Mouse (Mus musculus): ENCODE results near the gene Sorcs3. TPM values are rescaled to one million over a fixed set of nuclear protein-coding genes. Genes with fewer than 3 reads are reported as not detected.

The Sorcs3 gene
- polyA plus RNA-seq, 1 experiment: 0.01 TPM

GRCm38 (mm10) chr19:48215379-48215778, 9.6 kb downstream of the Sorcs3 start:
- no peak for TF ChIP-seq MYOG (IDR thresholded peaks at IDR 0.05; ENCODE audit: control insufficient read depth, extremely low read depth, insufficient read length)

GRCm38 (mm10) chr19:48237786-48238372, 32.1 kb downstream of the Sorcs3 start:
- TF ChIP-seq CTCF (IDR thresholded peaks at IDR 0.05; ENCODE audit: control insufficient read depth, insufficient read depth, insufficient read length): no peak
- TF ChIP-seq MAX (IDR thresholded peaks at IDR 0.05): no peak
- no peak for TF ChIP-seq USF1 (IDR thresholded peaks at IDR 0.05; ENCODE audit: low read depth)
- no peak for TF ChIP-seq MYOD1 (IDR thresholded peaks at IDR 0.05; ENCODE audit: control insufficient read depth, insufficient read length, low read depth)
- TF ChIP-seq FOSL1 (IDR thresholded peaks at IDR 0.05; ENCODE audit: insufficient read depth, low read length, poor library complexity, severe bottlenecking): no peak
- TF ChIP-seq MYOG (IDR thresholded peaks at IDR 0.05; ENCODE audit: control insufficient read depth, extremely low read depth, insufficient read length): no peak
- no peak for TF ChIP-seq CEBPB (IDR thresholded peaks at IDR 0.05; ENCODE audit: low read depth)
- H3K36me3 ChIP-seq (ENCODE audit: control insufficient read depth, insufficient read depth): no peaks in the 10 kb centered on the region

More at GRCm38 (mm10) chr19:48215379-48215778, 9.6 kb downstream of the Sorcs3 start:
- no peaks in the 10 kb centered on the region for H3K79me3 ChIP-seq (ENCODE audit: low read depth)
- H3K36me3 ChIP-seq (ENCODE audit: control insufficient read depth, insufficient read depth): no peaks in the 10 kb centered on the region
- H3K27me3 ChIP-seq (ENCODE audit: control insufficient read depth, insufficient read depth, insufficient read length): no peaks in the 10 kb centered on the region
- no peak overlapping the region for H3K4me3 ChIP-seq (ENCODE audit: insufficient read depth, poor library complexity, severe bottlenecking)
- no peak overlapping the region for H3ac ChIP-seq (ENCODE audit: control insufficient read depth, insufficient read length, low read depth)
- no peaks in the 10 kb centered on the region for H3K79me2 ChIP-seq (ENCODE audit: control insufficient read depth, insufficient read depth)

GRCm38 (mm10) chr19:48238391-48238790, 32.6 kb downstream of the Sorcs3 start:
- Histone ChIP-seq H3K79me2 (ENCODE audit: control insufficient read depth, insufficient read depth) (no peaks in the 10 kb centered on the region), H3K4me3 (ENCODE audit: insufficient read depth, poor library complexity, severe bottlenecking) (no peak overlapping the region), H3K36me3 (ENCODE audit: control insufficient read depth, insufficient read depth) (no peaks in the 10 kb centered on the region), H3K27me3 (ENCODE audit: control insufficient read depth, insufficient read depth, insufficient read length) (no peaks in the 10 kb centered on the region), H3ac (ENCODE audit: control insufficient read depth, insufficient read length, low read depth) (no peak overlapping the region), H3K79me3 (ENCODE audit: low read depth) (no peaks in the 10 kb centered on the region)
- TF ChIP-seq MYOG (IDR thresholded peaks at IDR 0.05; ENCODE audit: control insufficient read depth, extremely low read depth, insufficient read length): no peak
- TF ChIP-seq MYOD1 (IDR thresholded peaks at IDR 0.05; ENCODE audit: control insufficient read depth, insufficient read length, low read depth): no peak
- TF ChIP-seq CTCF (IDR thresholded peaks at IDR 0.05; ENCODE audit: control insufficient read depth, insufficient read depth, insufficient read length): no peak
- no peak for TF ChIP-seq MAX (IDR thresholded peaks at IDR 0.05)
- TF ChIP-seq FOSL1 (IDR thresholded peaks at IDR 0.05; ENCODE audit: insufficient read depth, low read length, poor library complexity, severe bottlenecking): no peak
- TF ChIP-seq CEBPB (IDR thresholded peaks at IDR 0.05; ENCODE audit: low read depth): no peak
- no peak for TF ChIP-seq USF1 (IDR thresholded peaks at IDR 0.05; ENCODE audit: low read depth)

More at GRCm38 (mm10) chr19:48237786-48238372, 32.1 kb downstream of the Sorcs3 start:
- H3K4me3 ChIP-seq (ENCODE audit: insufficient read depth, poor library complexity, severe bottlenecking): no peak overlapping the region
- no peaks in the 10 kb centered on the region for H3K79me3 ChIP-seq (ENCODE audit: low read depth)
- H3K79me2 ChIP-seq (ENCODE audit: control insufficient read depth, insufficient read depth): no peaks in the 10 kb centered on the region
- H3K27me3 ChIP-seq (ENCODE audit: control insufficient read depth, insufficient read depth, insufficient read length): no peaks in the 10 kb centered on the region
- no peak overlapping the region for H3ac ChIP-seq (ENCODE audit: control insufficient read depth, insufficient read length, low read depth)

GRCm38 (mm10) chr19:48240960-48241359, 35.1 kb downstream of the Sorcs3 start:
- H3K79me3 ChIP-seq (ENCODE audit: low read depth): no peaks in the 10 kb centered on the region
- H3K27me3 ChIP-seq (ENCODE audit: control insufficient read depth, insufficient read depth, insufficient read length): no peaks in the 10 kb centered on the region
- no peak overlapping the region for H3ac ChIP-seq (ENCODE audit: control insufficient read depth, insufficient read length, low read depth)
- no peaks in the 10 kb centered on the region for H3K79me2 ChIP-seq (ENCODE audit: control insufficient read depth, insufficient read depth)
- TF ChIP-seq MYOG (IDR thresholded peaks at IDR 0.05; ENCODE audit: control insufficient read depth, extremely low read depth, insufficient read length): no peak
- TF ChIP-seq MAX (IDR thresholded peaks at IDR 0.05): no peak
- no peak for TF ChIP-seq CTCF (IDR thresholded peaks at IDR 0.05; ENCODE audit: control insufficient read depth, insufficient read depth, insufficient read length)
- TF ChIP-seq USF1 (IDR thresholded peaks at IDR 0.05; ENCODE audit: low read depth): no peak
- no peak for TF ChIP-seq CEBPB (IDR thresholded peaks at IDR 0.05; ENCODE audit: low read depth)
- TF ChIP-seq FOSL1 (IDR thresholded peaks at IDR 0.05; ENCODE audit: insufficient read depth, low read length, poor library complexity, severe bottlenecking): no peak
- TF ChIP-seq MYOD1 (IDR thresholded peaks at IDR 0.05; ENCODE audit: control insufficient read depth, insufficient read length, low read depth): no peak
- no peak overlapping the region for H3K4me3 ChIP-seq (ENCODE audit: insufficient read depth, poor library complexity, severe bottlenecking)
- H3K36me3 ChIP-seq (ENCODE audit: control insufficient read depth, insufficient read depth): no peaks in the 10 kb centered on the region

GRCm38 (mm10) chr19:48244036-48244435, 38.2 kb downstream of the Sorcs3 start:
- no peak overlapping the region for H3K4me3 ChIP-seq (ENCODE audit: insufficient read depth, poor library complexity, severe bottlenecking)
- no peaks in the 10 kb centered on the region for H3K79me3 ChIP-seq (ENCODE audit: low read depth)
- no peak for TF ChIP-seq CEBPB (IDR thresholded peaks at IDR 0.05; ENCODE audit: low read depth)
- no peak for TF ChIP-seq MYOD1 (IDR thresholded peaks at IDR 0.05; ENCODE audit: control insufficient read depth, insufficient read length, low read depth)
- TF ChIP-seq MYOG (IDR thresholded peaks at IDR 0.05; ENCODE audit: control insufficient read depth, extremely low read depth, insufficient read length): no peak
- TF ChIP-seq FOSL1 (IDR thresholded peaks at IDR 0.05; ENCODE audit: insufficient read depth, low read length, poor library complexity, severe bottlenecking): no peak
- TF ChIP-seq USF1 (IDR thresholded peaks at IDR 0.05; ENCODE audit: low read depth): no peak
- no peak for TF ChIP-seq CTCF (IDR thresholded peaks at IDR 0.05; ENCODE audit: control insufficient read depth, insufficient read depth, insufficient read length)
- TF ChIP-seq MAX (IDR thresholded peaks at IDR 0.05): no peak
- no peaks in the 10 kb centered on the region for H3K36me3 ChIP-seq (ENCODE audit: control insufficient read depth, insufficient read depth)
- no peaks in the 10 kb centered on the region for H3K79me2 ChIP-seq (ENCODE audit: control insufficient read depth, insufficient read depth)
- H3K27me3 ChIP-seq (ENCODE audit: control insufficient read depth, insufficient read depth, insufficient read length): no peaks in the 10 kb centered on the region
- H3ac ChIP-seq (ENCODE audit: control insufficient read depth, insufficient read length, low read depth): no peak overlapping the region

GRCm38 (mm10) chr19:48259223-48259622, 53.4 kb downstream of the Sorcs3 start:
- no peak overlapping the region for H3ac ChIP-seq (ENCODE audit: control insufficient read depth, insufficient read length, low read depth)
- TF ChIP-seq MAX (IDR thresholded peaks at IDR 0.05): no peak
- no peak for TF ChIP-seq USF1 (IDR thresholded peaks at IDR 0.05; ENCODE audit: low read depth)
- TF ChIP-seq MYOD1 (IDR thresholded peaks at IDR 0.05; ENCODE audit: control insufficient read depth, insufficient read length, low read depth): no peak
- no peak for TF ChIP-seq FOSL1 (IDR thresholded peaks at IDR 0.05; ENCODE audit: insufficient read depth, low read length, poor library complexity, severe bottlenecking)
- no peak for TF ChIP-seq CEBPB (IDR thresholded peaks at IDR 0.05; ENCODE audit: low read depth)
- no peak for TF ChIP-seq MYOG (IDR thresholded peaks at IDR 0.05; ENCODE audit: control insufficient read depth, extremely low read depth, insufficient read length)
- no peak for TF ChIP-seq CTCF (IDR thresholded peaks at IDR 0.05; ENCODE audit: control insufficient read depth, insufficient read depth, insufficient read length)
- H3K27me3 ChIP-seq (ENCODE audit: control insufficient read depth, insufficient read depth, insufficient read length): no peaks in the 10 kb centered on the region
- H3K36me3 ChIP-seq (ENCODE audit: control insufficient read depth, insufficient read depth): no peaks in the 10 kb centered on the region
- no peaks in the 10 kb centered on the region for H3K79me3 ChIP-seq (ENCODE audit: low read depth)
- H3K4me3 ChIP-seq (ENCODE audit: insufficient read depth, poor library complexity, severe bottlenecking): no peak overlapping the region
- H3K79me2 ChIP-seq (ENCODE audit: control insufficient read depth, insufficient read depth): no peaks in the 10 kb centered on the region
